Mouse (Mus musculus) right cerebral cortex, postnatal 4 days (tissue): ENCODE results near the gene B630019K06Rik.
"Not testable (repeated sequence)": the region's sequence is repeated elsewhere in the genome, so short reads cannot be mapped to it uniquely, and the experiment has no call there.

Experiments
- DNase-seq: peaks from one replicate; pipeline ENCODE4 v3.0.0-alpha.2; 2022

The B630019K06Rik gene

GRCm38 (mm10) chrX:8892343-8893155 is at the start of gene B630019K06Rik:
Gene B630019K06Rik, plus strand, starts transcription at chrX:8892382.
- DNase-seq, result peak; percentile 55

- DNase-seq, result no peak
Measured at GRCm38 (mm10) chrX:8843694-8844093, 48.5 kb upstream of the B630019K06Rik start, which contains the start of gene Gm6592. Gene Gm6592, plus strand, starts transcription at chrX:8843994.

DNA sequence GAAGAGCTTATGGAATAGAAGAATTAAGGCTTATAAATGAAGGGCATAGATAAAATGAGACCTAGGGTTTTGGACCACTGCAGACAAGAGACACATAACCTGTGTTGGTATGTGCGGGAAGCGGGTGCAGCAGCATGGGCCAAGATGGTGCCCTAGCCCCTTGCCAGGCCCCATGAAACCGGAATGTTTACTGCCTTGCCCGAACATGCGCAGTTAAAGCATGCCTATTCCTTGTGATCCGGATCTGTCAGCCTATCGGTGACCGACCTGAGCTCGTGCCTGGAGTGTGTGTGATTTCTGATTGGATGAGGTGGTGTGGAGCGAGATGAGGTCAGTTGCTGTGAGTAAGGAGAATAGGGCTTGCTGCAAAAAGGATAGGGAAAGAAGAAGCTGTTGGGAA is 39.7 kb upstream of the B630019K06Rik start:
- DNase-seq, result no peak

DNA sequence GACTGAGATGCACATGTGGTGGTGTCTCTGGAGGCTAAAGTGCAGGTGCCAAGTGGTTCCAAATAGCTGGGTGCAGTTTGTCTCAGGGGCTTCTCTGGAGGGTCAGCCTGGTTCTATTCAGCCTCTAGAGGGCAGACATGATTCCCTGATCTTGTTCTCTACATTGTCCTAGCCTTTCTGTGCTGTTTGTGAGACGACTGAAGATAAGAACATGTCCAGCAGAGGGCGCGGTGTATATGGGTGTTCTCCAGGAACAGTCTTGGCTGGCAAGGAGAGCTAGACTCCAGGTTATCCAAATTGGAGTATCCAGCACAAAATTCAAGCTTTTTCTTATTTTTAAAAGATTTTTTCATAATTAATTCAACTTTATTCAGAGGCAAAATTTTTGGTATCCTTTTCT is 27.9 kb upstream of the B630019K06Rik start:
- peak; percentile 72 for DNase-seq

DNA sequence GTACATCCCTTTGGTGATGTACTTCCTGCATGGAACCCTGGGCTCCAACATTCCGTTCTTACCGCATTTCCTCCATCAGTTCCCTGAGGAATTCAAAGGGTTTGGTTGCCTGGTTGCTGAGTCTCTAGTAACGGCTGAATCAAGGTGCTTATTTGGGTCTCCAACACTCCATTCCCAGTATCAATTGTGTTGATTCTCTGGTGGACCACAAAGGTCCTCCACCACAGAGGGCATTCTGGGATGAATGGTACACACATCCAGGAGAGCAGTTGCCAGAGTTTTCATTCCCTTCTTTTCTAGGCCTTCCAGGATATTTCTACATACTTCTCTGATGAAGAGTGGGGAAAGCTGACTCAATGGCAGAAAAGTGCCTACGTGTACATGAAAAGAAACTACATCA is 18.2 kb upstream of the B630019K06Rik start, which contains the start of gene Gm5751:
Gm5751 (plus strand) TSS at position 301 of the 400 bp plus-strand sequence.
- not testable (repeated sequence) for DNase-seq

DNA sequence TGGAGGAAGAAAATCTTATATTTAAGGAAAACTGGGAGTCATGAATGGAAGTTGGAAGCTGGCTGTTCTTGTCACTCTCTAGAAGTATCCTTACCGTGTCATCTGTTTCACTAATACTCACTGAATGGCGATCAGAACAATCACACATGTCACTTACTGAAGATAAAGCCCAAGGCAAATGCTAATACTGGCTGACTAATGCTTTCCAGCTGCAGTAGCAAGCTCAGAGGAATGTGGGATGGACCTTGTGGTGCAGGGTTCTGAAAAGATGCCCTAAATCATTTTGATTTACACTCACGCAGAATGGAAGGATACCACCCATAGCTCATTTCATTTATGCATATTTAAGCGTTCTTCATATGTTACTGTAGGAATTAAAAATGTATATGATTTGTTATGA is 7.8 kb upstream of the B630019K06Rik start:
- no peak for DNase-seq

DNA sequence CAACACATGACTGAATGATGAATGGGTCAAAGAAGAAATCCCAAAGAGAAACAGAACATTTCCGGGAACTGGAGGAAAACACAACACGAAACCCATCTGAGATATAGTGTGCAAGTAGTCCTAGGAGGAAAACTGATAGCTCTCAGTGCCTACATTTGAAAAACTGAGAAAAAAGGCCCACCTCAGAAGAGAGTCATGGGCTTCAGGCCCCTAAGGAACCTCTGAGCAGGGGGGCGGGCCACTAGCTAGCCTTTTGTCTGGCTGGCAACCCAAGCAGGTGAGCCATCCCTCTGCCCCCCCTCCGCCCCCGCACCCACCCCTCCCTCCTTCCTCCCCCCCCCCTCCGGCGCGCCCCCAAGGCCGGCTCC is 223 bp upstream of the B630019K06Rik start:
- DNase-seq, result no peak

DNA sequence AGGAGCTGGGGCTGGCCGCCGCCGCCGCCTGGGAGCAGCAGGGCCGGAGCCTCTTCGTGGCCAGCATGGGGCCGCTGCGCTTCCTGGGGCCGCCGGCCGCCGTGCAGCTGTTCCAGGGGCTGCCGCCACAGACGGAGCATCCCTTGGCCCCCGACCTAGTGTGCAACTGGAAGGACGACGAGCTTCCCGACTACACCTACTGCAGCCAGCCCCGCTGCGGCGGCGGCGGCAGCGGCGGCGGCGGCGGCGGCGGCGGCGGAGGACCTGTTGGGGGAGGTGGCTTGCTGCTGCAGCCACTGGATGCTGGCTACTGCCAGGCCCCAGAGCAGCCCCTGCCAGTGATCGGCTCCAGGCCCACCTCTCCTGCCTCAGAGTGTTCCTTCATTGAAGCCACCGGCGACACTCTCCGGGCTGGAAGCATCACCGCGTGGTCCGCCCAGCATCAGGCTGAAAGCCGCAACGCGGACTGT is 1.0 kb downstream of the B630019K06Rik start:
- peak; percentile 26 for DNase-seq

DNA sequence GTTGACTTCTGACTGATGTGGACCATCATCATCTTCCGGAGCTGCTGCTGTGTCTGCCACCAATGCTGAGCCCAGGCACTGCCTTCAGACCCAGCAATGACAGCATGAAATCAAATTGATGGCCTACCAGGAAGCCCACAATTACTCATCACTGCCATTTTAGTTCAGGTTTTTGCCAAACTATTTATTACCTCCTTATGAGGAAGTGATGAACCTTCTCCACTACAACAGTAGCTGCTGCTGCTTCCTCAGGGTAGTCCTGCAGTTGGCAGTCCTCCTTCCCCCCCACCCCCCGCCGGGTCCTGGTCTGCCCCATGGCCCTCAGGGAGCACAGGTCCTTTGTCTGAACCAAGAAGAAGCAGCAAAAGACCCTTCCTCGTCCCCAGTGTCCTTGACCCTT is 8.6 kb downstream of the B630019K06Rik start:
- no peak for DNase-seq

DNA sequence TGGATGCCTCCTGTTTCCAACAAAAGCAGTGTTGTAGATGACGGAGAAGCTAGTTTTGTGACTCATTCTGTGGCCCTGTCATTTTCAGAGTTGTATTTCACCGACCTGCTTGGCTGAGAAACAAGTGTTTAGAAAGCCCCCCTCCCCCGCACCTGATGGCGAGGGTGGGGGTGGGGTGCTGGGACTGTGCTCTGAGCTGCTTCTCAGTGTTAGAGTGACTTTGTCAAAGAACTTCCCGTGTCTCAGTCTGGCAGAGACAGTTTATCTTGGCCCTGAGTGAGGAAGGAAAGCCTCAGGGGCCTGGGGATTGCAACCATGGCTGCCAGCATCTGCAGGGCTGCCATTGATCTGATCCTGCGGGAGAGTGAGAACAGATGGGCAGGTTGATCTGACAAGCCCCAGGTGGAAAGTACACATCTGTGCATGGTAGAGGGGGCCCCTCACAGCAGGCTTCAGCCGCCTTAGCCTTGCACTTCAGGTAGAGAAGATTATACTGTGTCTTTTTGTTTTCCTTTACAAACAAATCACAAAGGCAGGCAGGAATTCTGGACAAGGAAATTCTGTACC is 9.8 kb downstream of the B630019K06Rik start:
- DNase-seq, result no peak

DNA sequence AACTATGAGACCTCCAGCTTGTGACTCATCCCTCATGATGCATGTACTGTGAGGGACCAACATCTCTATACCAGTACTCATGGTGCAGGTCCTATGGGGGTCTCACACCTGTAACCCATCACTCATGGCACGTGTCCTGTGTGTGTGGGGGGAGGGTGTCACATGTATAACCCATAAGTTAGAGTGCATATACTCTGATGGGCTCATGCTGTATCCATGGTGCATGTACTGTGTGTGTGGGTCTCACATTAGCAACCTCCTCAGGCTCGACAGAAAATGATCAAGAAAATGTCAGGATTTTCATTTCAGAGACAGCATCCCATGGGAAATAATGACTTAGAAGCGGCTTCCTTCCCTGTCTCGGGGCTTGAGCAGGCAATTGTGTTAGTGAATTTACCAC is 28.9 kb downstream of the B630019K06Rik start:
- no peak for DNase-seq

DNA sequence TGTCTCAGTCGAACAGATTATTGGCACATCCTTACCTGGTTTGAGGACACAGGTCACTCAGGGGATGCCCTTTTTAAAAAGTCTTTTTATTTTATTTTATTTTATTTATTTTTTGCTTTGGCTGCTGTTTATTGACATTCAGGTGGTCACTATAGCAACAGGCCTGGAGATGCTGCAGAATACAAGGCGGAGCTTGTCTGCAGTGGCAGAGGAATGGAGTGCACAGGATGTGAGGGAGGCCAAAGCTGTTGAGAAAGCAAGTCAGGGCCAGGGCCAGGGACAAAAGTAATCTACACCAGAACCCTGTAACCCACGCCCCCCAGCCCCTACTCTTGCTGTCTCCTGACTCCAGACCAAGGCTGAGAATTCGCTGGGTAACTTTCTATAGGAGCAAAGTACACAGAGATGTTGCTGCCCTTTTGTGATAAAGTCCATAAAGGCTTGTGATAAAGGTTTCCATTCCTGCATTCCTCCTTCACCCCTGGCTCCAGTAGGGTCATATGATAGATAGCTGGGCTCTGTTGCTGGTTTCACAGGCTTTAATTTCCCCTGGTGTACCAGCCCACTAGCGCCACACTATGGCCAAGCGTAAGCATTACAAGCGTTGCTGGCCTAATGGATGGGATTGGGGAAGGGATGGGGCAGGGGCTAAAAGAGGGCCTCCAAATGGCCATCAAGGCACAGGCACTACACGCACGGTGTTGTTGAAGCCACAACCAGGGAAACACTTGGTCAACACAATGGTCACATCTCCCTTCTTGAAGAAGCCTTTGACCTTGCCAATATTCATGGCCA is 29.8 kb downstream of the B630019K06Rik start:
- DNase-seq, result peak; percentile 14

DNA sequence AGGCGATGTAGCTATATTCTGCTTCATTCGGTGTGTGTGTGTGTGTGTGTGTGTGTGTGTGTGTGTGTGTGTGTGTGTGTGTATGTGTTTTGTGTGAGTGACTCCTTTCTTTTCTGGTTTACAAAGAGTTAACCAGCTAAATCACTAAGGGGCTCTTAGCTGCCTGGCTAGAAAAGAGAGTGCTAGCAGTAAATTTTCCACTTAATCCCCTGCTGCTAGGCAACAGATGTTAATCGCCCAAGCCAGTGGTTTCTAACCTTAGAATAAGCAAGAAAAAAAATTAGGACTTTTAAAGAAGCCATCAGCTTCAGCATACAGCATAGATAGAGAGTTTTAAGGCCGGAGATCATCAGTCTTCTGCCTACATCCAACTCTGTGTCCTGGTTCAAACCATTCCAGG is 35.1 kb downstream of the B630019K06Rik start:
- DNase-seq, result no peak

- DNase-seq, result no peak
Measured at GRCm38 (mm10) chrX:8944041-8944440, 51.9 kb downstream of the B630019K06Rik start.
